Mouse (Mus musculus) midbrain, embryonic 16.5 days (tissue): Measurements from ENCODE around the gene Ugcg. TPM values are rescaled to one million over a fixed set of nuclear protein-coding genes. Genes with fewer than 3 reads are reported as not detected.
"Not testable (repeated sequence)": the region's sequence is repeated elsewhere in the genome, so short reads cannot be mapped to it uniquely, and the experiment has no call there.

Source experiments
- ATAC-seq: fragments of 200-750 bp; cut with Nextera tagmentation; 2 replicates; pipeline ENCODE4 v1.8.0; 2017; ENCODE audit warnings: moderate TSS enrichment
- H3K27ac ChIP-seq: fragments of 300-500 bp; sonication (generic); 2 replicates; pipeline ENCODE4 v1.5.1; 2014; ENCODE audit warnings: mild to moderate bottlenecking, low read length, mixed read lengths
- H3K27me3 ChIP-seq: fragments of 300-500 bp; sonication (generic); 2 replicates; pipeline ENCODE4 v1.6.1; 2014; ENCODE audit warnings: low read depth, low read length, mixed read lengths; ENCODE audit not compliant: control insufficient read depth, insufficient read depth
- H3K36me3 ChIP-seq: fragments of 300-500 bp; sonication (generic); 2 replicates; pipeline ENCODE4 v1.6.1; 2014; ENCODE audit warnings: mild to moderate bottlenecking, low read length, moderate library complexity, mixed read lengths; ENCODE audit not compliant: control insufficient read depth, insufficient read depth
- H3K4me1 ChIP-seq: fragments of 300-500 bp; sonication (generic); 2 replicates; pipeline ENCODE4 v1.6.1; 2014; ENCODE audit warnings: mild to moderate bottlenecking, low read length, mixed read lengths; ENCODE audit not compliant: control insufficient read depth, insufficient read depth
- H3K4me2 ChIP-seq: fragments of 300-500 bp; sonication (generic); 2 replicates; pipeline ENCODE4 v1.6.1; 2014; ENCODE audit warnings: mild to moderate bottlenecking, low read length, mixed read lengths
- H3K4me3 ChIP-seq: fragments of 300-500 bp; sonication (generic); 2 replicates; pipeline ENCODE4 v1.5.1; 2014; ENCODE audit warnings: low read depth, mild to moderate bottlenecking, low read length, moderate library complexity, mixed read lengths
- H3K9ac ChIP-seq: fragments of 300-500 bp; sonication (generic); 2 replicates; pipeline ENCODE4 v1.6.1; 2014; ENCODE audit warnings: low read depth, low read length, mixed read lengths
- H3K9me3 ChIP-seq: fragments of 300-500 bp; sonication (generic); replicated peaks from 2 replicates; pipeline ENCODE4 v1.6.1; 2014; ENCODE audit warnings: mild to moderate bottlenecking, low read length, mixed read lengths; ENCODE audit not compliant: control insufficient read depth, poor library complexity, severe bottlenecking
- WGBS: fragments of 180-500 bp; shearing (Covaris S2); extraction: QIAGEN DNeasy Blood & Tissue Kit; methylation state at CpG from one replicate; pipeline ENCODE4 v1.1.7; 2014; 5-methylcytosine and 5-hydroxymethylcytosine counted together
- polyA plus RNA-seq: library from polyadenylated mRNA; unstranded; fragments of >200 nt; fragmentation: Nextera tagmentation; extraction: Ambion mirVana; gene quantifications from 2 replicates; pipeline ENCODE4 v1.2.1, GENCODE M21; 2015

Gene Ugcg
- polyA plus RNA-seq, 1 experiment from 2014 or later: 18.1 TPM

GRCm38 (mm10) chr4:59255988-59256387, 66.9 kb downstream of the Ugcg start:
- H3K27ac ChIP-seq: no peak overlapping the region
- no peaks in the 10 kb centered on the region for H3K36me3 ChIP-seq
- H3K27me3 ChIP-seq: no peaks in the 10 kb centered on the region
- H3K9ac ChIP-seq: no peak overlapping the region
- 61% methylated on average over 5 of the region's 5 CpGs for WGBS
- no peaks in the 10 kb centered on the region for H3K4me1 ChIP-seq
- no peaks in the 10 kb centered on the region for H3K9me3 ChIP-seq
- ATAC-seq: no peak
- H3K4me2 ChIP-seq: no peak overlapping the region
- no peak overlapping the region for H3K4me3 ChIP-seq

DNA sequence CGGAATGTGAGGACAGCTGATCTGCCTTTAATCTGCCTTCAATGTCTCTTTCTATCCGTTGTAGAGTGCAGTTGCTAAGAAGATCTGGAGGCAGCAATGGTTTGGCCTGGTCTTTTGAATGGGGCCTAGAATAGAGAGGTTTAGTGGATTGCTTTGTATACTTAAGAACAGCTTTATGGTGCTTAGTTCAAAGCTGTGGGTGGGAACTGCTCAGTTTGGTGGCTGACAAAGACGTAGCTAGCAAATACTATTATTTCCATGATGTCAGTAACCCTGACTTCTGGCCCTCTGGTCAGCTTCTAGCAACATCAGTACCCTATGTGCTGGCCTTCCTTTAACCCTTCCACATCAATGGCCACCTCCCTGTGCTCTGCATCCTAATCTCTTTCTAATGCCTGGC, 68.8 kb downstream of the Ugcg start:
- H3K27me3 ChIP-seq: no peaks in the 10 kb centered on the region
- no peak overlapping the region for H3K4me2 ChIP-seq
- 23% methylated on average over 3 of the region's 3 CpGs for WGBS
- no peak overlapping the region for H3K27ac ChIP-seq
- H3K36me3 ChIP-seq: no peaks in the 10 kb centered on the region
- no peak overlapping the region for H3K9ac ChIP-seq
- H3K9me3 ChIP-seq: no peaks in the 10 kb centered on the region
- H3K4me3 ChIP-seq: no peak overlapping the region
- no peaks in the 10 kb centered on the region for H3K4me1 ChIP-seq
- 0 out of 2 replicates have a peak, but pooled peaks have one; percentile 21 for ATAC-seq

- ATAC-seq: no peak
- H3K4me3 ChIP-seq: no peak overlapping the region
- H3K36me3 ChIP-seq: no peaks in the 10 kb centered on the region
- 87% methylated on average over 2 of the region's 2 CpGs for WGBS
- H3K9ac ChIP-seq: no peak overlapping the region
- no peak overlapping the region for H3K4me2 ChIP-seq
- no peaks in the 10 kb centered on the region for H3K27me3 ChIP-seq
- H3K9me3 ChIP-seq: no peaks in the 10 kb centered on the region
- H3K4me1 ChIP-seq: no peaks in the 10 kb centered on the region
- H3K27ac ChIP-seq: no peak overlapping the region
Measured at GRCm38 (mm10) chr4:59258771-59259170, 69.7 kb downstream of the Ugcg start.

GRCm38 (mm10) chr4:59259806-59260205, 70.7 kb downstream of the Ugcg start:
- WGBS: 74% methylated on average over 1 of the region's 1 CpGs
- ATAC-seq: no peak

GRCm38 (mm10) chr4:59260871-59261515, 71.9 kb downstream of the Ugcg start:
- WGBS: 92% methylated on average over 13 of the region's 13 CpGs
- H3K27me3 ChIP-seq: no peaks in the 10 kb centered on the region
- ATAC-seq: no peak
- H3K4me1 ChIP-seq: no peaks in the 10 kb centered on the region
- no peak overlapping the region for H3K27ac ChIP-seq
- no peaks in the 10 kb centered on the region for H3K36me3 ChIP-seq
- no peak overlapping the region for H3K4me3 ChIP-seq
- H3K9ac ChIP-seq: no peak overlapping the region
- H3K4me2 ChIP-seq: no peak overlapping the region
- H3K9me3 ChIP-seq: no peaks in the 10 kb centered on the region

More at GRCm38 (mm10) chr4:59259806-59260205, 70.7 kb downstream of the Ugcg start:
- Histone ChIP-seq H3K9ac (no peak overlapping the region), H3K27ac (no peak overlapping the region), H3K4me1 (no peaks in the 10 kb centered on the region), H3K9me3 (no peaks in the 10 kb centered on the region), H3K36me3 (no peaks in the 10 kb centered on the region), H3K4me3 (no peak overlapping the region), H3K27me3 (no peaks in the 10 kb centered on the region), H3K4me2 (no peak overlapping the region)

DNA sequence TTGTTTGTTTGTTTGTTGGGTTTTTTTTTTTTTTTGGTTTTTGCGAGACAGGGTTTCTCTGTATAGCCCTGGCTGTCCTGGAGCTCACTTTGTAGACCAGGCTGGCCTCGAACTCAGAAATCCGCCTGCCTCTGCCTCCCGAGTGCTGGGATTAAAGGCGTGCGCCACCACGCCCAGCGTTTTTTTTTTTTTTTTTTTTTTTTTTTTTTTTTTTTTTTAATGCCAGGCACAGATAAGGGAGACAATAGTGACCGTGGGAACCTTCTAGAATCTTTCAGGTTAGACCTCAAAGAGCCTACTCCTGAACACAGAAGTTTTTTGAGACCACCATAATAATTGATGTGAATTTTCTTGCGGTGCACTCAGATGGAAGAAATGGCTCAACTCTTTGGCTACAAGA, 72.5 kb downstream of the Ugcg start:
- H3K4me1 ChIP-seq, ATAC-seq, H3K4me2 ChIP-seq, H3K4me3 ChIP-seq, H3K9me3 ChIP-seq, H3K36me3 ChIP-seq, H3K27ac ChIP-seq, H3K9ac ChIP-seq, H3K27me3 ChIP-seq: not testable (repeated sequence)
- WGBS: 97% methylated on average over 9 of the region's 10 CpGs

DNA sequence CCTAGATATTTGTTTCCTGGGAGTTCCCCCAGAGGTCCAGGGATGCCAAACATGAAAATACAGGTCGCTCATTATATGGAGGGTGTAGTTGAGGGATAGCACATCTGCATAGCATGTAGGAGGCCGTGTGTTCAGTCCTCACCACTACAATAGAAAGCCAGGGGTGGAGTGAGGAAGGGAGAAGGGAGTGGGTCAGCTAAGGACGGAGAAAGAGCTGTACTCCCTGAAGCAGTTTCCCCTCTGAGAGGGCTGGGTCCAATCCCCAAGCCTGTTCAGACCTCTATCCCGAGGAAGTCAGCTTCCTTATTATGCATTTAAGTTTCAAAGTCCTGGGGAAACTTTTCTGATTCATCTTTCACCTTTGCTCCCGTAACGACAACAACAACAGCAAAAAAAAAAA, 73.1 kb downstream of the Ugcg start:
- H3K27ac ChIP-seq: no peak overlapping the region
- H3K4me1 ChIP-seq: no peaks in the 10 kb centered on the region
- ATAC-seq: no peak
- H3K36me3 ChIP-seq: no peaks in the 10 kb centered on the region
- 86% methylated on average over 6 of the region's 6 CpGs for WGBS
- H3K27me3 ChIP-seq: no peaks in the 10 kb centered on the region
- H3K4me3 ChIP-seq: no peak overlapping the region
- H3K4me2 ChIP-seq: no peak overlapping the region
- no peaks in the 10 kb centered on the region for H3K9me3 ChIP-seq
- no peak overlapping the region for H3K9ac ChIP-seq

DNA sequence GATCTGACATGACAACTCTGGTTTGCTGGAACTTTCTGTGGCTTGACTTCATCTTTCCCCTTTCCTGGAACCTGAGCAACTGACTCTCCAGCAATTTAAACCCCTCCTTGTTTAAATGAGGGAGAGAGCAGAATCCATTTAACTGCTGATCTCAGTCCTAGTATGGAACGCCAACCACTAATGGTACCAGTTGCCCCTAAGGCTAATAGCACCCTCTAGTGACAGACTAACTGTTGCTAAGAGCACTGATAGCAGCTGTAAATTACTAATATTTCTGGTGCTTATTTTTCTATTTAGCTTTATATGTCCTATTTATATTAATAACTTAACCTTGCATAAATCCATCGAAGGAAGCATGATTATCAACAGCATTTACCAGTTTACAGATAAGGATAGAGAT, 74.4 kb downstream of the Ugcg start:
- WGBS: 86% methylated on average over 2 of the region's 2 CpGs
- no peak overlapping the region for H3K9ac ChIP-seq
- H3K4me3 ChIP-seq: no peak overlapping the region

DNA sequence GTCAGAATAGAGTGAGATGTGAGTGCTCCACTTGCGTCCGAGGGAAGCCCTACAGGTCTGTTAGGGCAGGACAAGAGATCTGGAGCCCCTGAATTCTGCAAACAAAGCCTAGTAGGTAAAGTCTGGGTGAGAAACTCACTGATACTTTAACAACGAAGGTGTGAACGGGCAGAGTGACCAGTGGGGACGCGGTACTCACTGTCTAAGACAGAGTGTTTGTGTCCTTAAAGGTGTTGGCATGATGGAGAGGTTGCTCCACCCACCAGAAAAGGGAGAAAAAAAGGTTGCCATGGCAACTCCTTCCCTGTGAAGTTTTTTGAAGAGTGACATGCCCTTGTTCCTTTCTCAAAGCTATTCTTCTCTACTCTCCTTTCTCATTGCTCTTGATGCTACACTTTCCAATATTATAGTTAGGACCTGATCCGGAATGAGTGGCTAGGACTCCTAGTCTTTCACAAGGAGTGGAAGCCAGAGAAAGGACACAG, 75.6 kb downstream of the Ugcg start:
- no peak overlapping the region for H3K4me3 ChIP-seq
- H3K9me3 ChIP-seq: no peaks in the 10 kb centered on the region; the same call in 1 of the 2 replicates
- H3K36me3 ChIP-seq: no peaks in the 10 kb centered on the region
- ATAC-seq: no peak
- no peak overlapping the region for H3K9ac ChIP-seq
- no peak overlapping the region for H3K4me2 ChIP-seq
- H3K27me3 ChIP-seq: no peaks in the 10 kb centered on the region
- H3K27ac ChIP-seq: no peak overlapping the region
- H3K4me1 ChIP-seq: no peaks in the 10 kb centered on the region
- WGBS: 82% methylated on average over 7 of the region's 7 CpGs

More for the DNA sequence above, 74.4 kb downstream of the Ugcg start:
- ATAC-seq: no peak
- H3K9me3 ChIP-seq: no peaks in the 10 kb centered on the region
- H3K4me2 ChIP-seq: no peak overlapping the region
- H3K36me3 ChIP-seq: no peaks in the 10 kb centered on the region
- H3K4me1 ChIP-seq: no peaks in the 10 kb centered on the region
- H3K27me3 ChIP-seq: no peaks in the 10 kb centered on the region
- H3K27ac ChIP-seq: no peak overlapping the region
